Mouse (Mus musculus) heart, adult 18-20 months (tissue): ENCODE data around the gene Hspb6. TPM values are rescaled to one million over a fixed set of nuclear protein-coding genes. Genes with fewer than 3 reads are reported as not detected.

ENCODE experiments used
- microRNA-seq, 2 experiments: library from miRNA; unstranded; fragments of <30 nt; microRNA quantifications; one replicate each; pipeline ENCODE4 v1.2.0; 2022
- total RNA-seq, 2 experiments: library from RNA; stranded (reverse); gene quantifications; 2 replicates each; pipeline ENCODE4 v1.2.3; 2021

Hspb6 gene
- total RNA-seq, 2 experiments from 2014 or later: 845 to 870 TPM

Small RNA genes within 50 kb of the gene (microRNA-seq; reads per million reads assigned to microRNA genes)
- gene Gm38670 (4.1 to 9.5 reads per million in 2 experiments), gene Mir3569 (0 to 0.27 reads per million in 2 experiments)

Other genes with a start within 250 kb of the Hspb6 start
- gene Alkbh6, start 243.5 kb upstream of the Hspb6 start, total RNA-seq: 10 to 100 TPM; 26.2 to 27.8 TPM
- gene Syne4, start 237.4 kb upstream of the Hspb6 start, total RNA-seq: 1 to 10 TPM in 1 of 2 experiments, under 1 TPM in 1; 0.72 to 2.0 TPM
- 1 to 10 TPM in 1 of 2 experiments, under 1 TPM in 1; 0.45 to 1.1 TPM for gene E130208F15Rik, start 230.4 kb upstream of the Hspb6 start, total RNA-seq
- 10 to 100 TPM; 13.3 to 13.5 TPM for gene Sdhaf1, start 228.3 kb upstream of the Hspb6 start, total RNA-seq
- gene Lrfn3, start 189.4 kb upstream of the Hspb6 start, total RNA-seq: 1 to 10 TPM; 1.4 to 1.8 TPM
- gene Tyrobp, start 138.4 kb upstream of the Hspb6 start, total RNA-seq: 10 to 100 TPM; 18.9 to 22.2 TPM
- 1 to 10 TPM in 1 of 2 experiments, under 1 TPM in 1; 0.69 to 3.3 TPM for gene Hcst, start 132.3 kb upstream of the Hspb6 start, total RNA-seq
- gene Nfkbid, start 130.4 kb upstream of the Hspb6 start, total RNA-seq: under 1 TPM; 0.35 to 0.87 TPM
- gene Aplp1, start 106.6 kb upstream of the Hspb6 start, total RNA-seq: 1 to 10 TPM; 2.8 to 3.4 TPM
- not detected for gene Kirrel2, start 94.5 kb upstream of the Hspb6 start, total RNA-seq
- not detected for gene Nphs1, start 93.9 kb upstream of the Hspb6 start, total RNA-seq
- not detected for gene Prodh2, start 58.6 kb upstream of the Hspb6 start, total RNA-seq
- under 1 TPM; 0.36 to 0.50 TPM for gene Arhgap33, start 17.1 kb upstream of the Hspb6 start, total RNA-seq
- gene Proser3, start 121 bp downstream of the Hspb6 start, total RNA-seq: 1 to 10 TPM; 2.1 to 4.6 TPM
- gene Lin37, start 7.7 kb downstream of the Hspb6 start, total RNA-seq: 10 to 100 TPM; 16.8 to 18.8 TPM
- gene U2af1l4, start 11.1 kb downstream of the Hspb6 start, total RNA-seq: 10 to 100 TPM; 61.2 to 65.9 TPM
- 1 to 10 TPM in 1 of 2 experiments, under 1 TPM in 1; 0.35 to 1.1 TPM for gene Gm49396, start 11.2 kb downstream of the Hspb6 start, total RNA-seq
- gene Psenen, start 11.4 kb downstream of the Hspb6 start, total RNA-seq: 10 to 100 TPM; 80.1 to 84.4 TPM
- gene Igflr1, start 13.2 kb downstream of the Hspb6 start, total RNA-seq: under 1 TPM; 0.50 to 0.77 TPM
- 10 to 100 TPM; 13.6 to 18.3 TPM for gene Kmt2b, start 36.5 kb downstream of the Hspb6 start, total RNA-seq
- gene Zbtb32, start 46.7 kb downstream of the Hspb6 start, total RNA-seq: under 1 TPM in 1 of 2 experiments, not detected in 1; 0.21 TPM
- under 1 TPM in 1 of 2 experiments, not detected in 1; 0.26 TPM for gene Upk1a, start 60.7 kb downstream of the Hspb6 start, total RNA-seq
- gene Cox6b1, start 74.0 kb downstream of the Hspb6 start, total RNA-seq: 1,000 to 10,000 TPM; 4,470 to 4,611 TPM
- not detected for gene Etv2, start 83.7 kb downstream of the Hspb6 start, total RNA-seq
- gene Rbm42, start 98.1 kb downstream of the Hspb6 start, total RNA-seq: 10 to 100 TPM; 46.0 to 49.1 TPM
- 1 to 10 TPM; 4.4 to 6.2 TPM for gene Haus5, start 112.8 kb downstream of the Hspb6 start, total RNA-seq
- under 1 TPM; 0.40 to 0.67 TPM for gene Pmis2, start 119.4 kb downstream of the Hspb6 start, total RNA-seq
- gene 2200002J24Rik, start 146.7 kb downstream of the Hspb6 start, total RNA-seq: not detected
- gene Atp4a, start 160.0 kb downstream of the Hspb6 start, total RNA-seq: under 1 TPM in 1 of 2 experiments, not detected in 1; 0.51 TPM
- 100 to 1,000 TPM; 238 to 252 TPM for gene Tmem147, start 177.4 kb downstream of the Hspb6 start, total RNA-seq
- not detected for gene Gapdhs, start 191.5 kb downstream of the Hspb6 start, total RNA-seq
- 1 to 10 TPM; 2.1 to 3.7 TPM for gene Sbsn, start 199.3 kb downstream of the Hspb6 start, total RNA-seq
- gene Dmkn, start 211.6 kb downstream of the Hspb6 start, total RNA-seq: 1 to 10 TPM; 1.0 to 3.5 TPM
- gene Krtdap, start 235.7 kb downstream of the Hspb6 start, total RNA-seq: not detected